Mouse (Mus musculus) megakaryocyte-erythroid progenitor cell, adult 5-6 weeks (primary cell): ENCODE measurements at regions not wholly inside any gene's neighbourhood (a gene's known extent, or its start where the extent isn't known, plus 50 kb on each side); places are given as distances from the start of the nearest gene placed in this dataset.

Experiments
- ATAC-seq: replicated peaks from 2 replicates; pipeline ENCODE4 v1.8.0; 2016; ENCODE audit warnings: mild to moderate bottlenecking, inconsistent platforms; ENCODE audit not compliant: severe bottlenecking, poor library complexity, low FRiP score, low TSS enrichment

- no peak for ATAC-seq
Observed at GRCm38 (mm10) chr9:43924795-43925194, 118.4 kb upstream of the Thy1 start.

- ATAC-seq: no peak
Observed at GRCm38 (mm10) chr9:43929312-43930036, 113.7 kb upstream of the Thy1 start.

- no peak for ATAC-seq
Observed at GRCm38 (mm10) chr9:43930037-43930404, 113.2 kb upstream of the Thy1 start.

GRCm38 (mm10) chr9:43930476-43930875 lies 112.7 kb upstream of the Thy1 start:
- no peak for ATAC-seq

- no peak for ATAC-seq
Observed at GRCm38 (mm10) chr9:43934012-43934690, 109.0 kb upstream of the Thy1 start.

GRCm38 (mm10) chr9:43934691-43935064 lies 108.5 kb upstream of the Thy1 start:
- no peak for ATAC-seq

GRCm38 (mm10) chr9:43939336-43939735 lies 103.8 kb upstream of the Thy1 start:
- ATAC-seq: no peak

- ATAC-seq: no peak
Observed at GRCm38 (mm10) chr9:43942147-43942546, 101.0 kb upstream of the Thy1 start.

- ATAC-seq: no peak
Observed at GRCm38 (mm10) chr9:43943522-43943921, 99.7 kb upstream of the Thy1 start.

GRCm38 (mm10) chr9:43944816-43945741 lies 98.1 kb upstream of the Thy1 start:
- no peak for ATAC-seq

- ATAC-seq: no peak
Observed at GRCm38 (mm10) chr9:43945997-43946649, 97.1 kb upstream of the Thy1 start.

GRCm38 (mm10) chr9:43947089-43947488 lies 96.1 kb upstream of the Thy1 start:
- no peak for ATAC-seq

GRCm38 (mm10) chr9:43947490-43948150 lies 95.6 kb upstream of the Thy1 start:
- ATAC-seq: no peak

GRCm38 (mm10) chr9:43953128-43953527 lies 90.1 kb upstream of the Thy1 start:
- ATAC-seq: no peak

- peak; percentile 52 for ATAC-seq
Observed at GRCm38 (mm10) chr9:43959541-43959940, 83.6 kb upstream of the Thy1 start.

GRCm38 (mm10) chr9:43961431-43961830 lies 81.8 kb upstream of the Thy1 start:
- no peak for ATAC-seq

- no peak for ATAC-seq
Observed at GRCm38 (mm10) chr9:43965171-43965570, 78.0 kb upstream of the Thy1 start.

GRCm38 (mm10) chr9:43965811-43966210 lies 77.4 kb upstream of the Thy1 start:
- ATAC-seq: no peak

- ATAC-seq: no peak
Observed at GRCm38 (mm10) chr9:43970043-43970795, 73.0 kb upstream of the Thy1 start.
